Mouse (Mus musculus) cerebellum, postnatal 25 days (tissue): ENCODE measurements at regions not wholly inside any gene's neighbourhood (a gene's known extent, or its start where the extent isn't known, plus 50 kb on each side); places are given as distances from the start of the nearest gene placed in this dataset.
"Not testable (repeated sequence)": the region's sequence is repeated elsewhere in the genome, so short reads cannot be mapped to it uniquely, and the experiment has no call there.

ENCODE experiments used
- DNase-seq, 2 experiments: peaks; one replicate each; pipeline ENCODE4 v3.0.0; 2021; ENCODE audit warnings: mixed read lengths in 2 of 2

GRCm38 (mm10) chr2:84042793-84043192 lies 52.4 kb downstream of the Gm13691 start:
- DNase-seq: no peak

- no peak for DNase-seq
These were observed 58.2 kb downstream of the Gm13691 start for GRCm38 (mm10) chr2:84048398-84049140.

GRCm38 (mm10) chr2:84051883-84052331 lies 61.6 kb downstream of the Gm13691 start:
- no peak for DNase-seq

GRCm38 (mm10) chr2:84059246-84059645 lies 68.9 kb downstream of the Gm13691 start:
- DNase-seq: no peak

- DNase-seq: no peak
These were observed 70.9 kb downstream of the Gm13691 start for GRCm38 (mm10) chr2:84061221-84061620.

- no peak for DNase-seq
These were observed 74.0 kb downstream of the Gm13691 start for GRCm38 (mm10) chr2:84064371-84064770.

- DNase-seq: no peak
These were observed 74.7 kb downstream of the Gm13691 start for GRCm38 (mm10) chr2:84065061-84065460.

GRCm38 (mm10) chr2:84065749-84066148 lies 75.4 kb downstream of the Gm13691 start:
- DNase-seq: no peak

GRCm38 (mm10) chr2:84066151-84066693 lies 75.9 kb downstream of the Gm13691 start:
- DNase-seq: no peak

- no peak for DNase-seq
These were observed 76.6 kb downstream of the Gm13691 start for GRCm38 (mm10) chr2:84066785-84067526.

GRCm38 (mm10) chr2:84068617-84069016 lies 78.3 kb downstream of the Gm13691 start:
- DNase-seq: no peak

- DNase-seq: not testable (repeated sequence)
These were observed 79.1 kb downstream of the Gm13691 start for GRCm38 (mm10) chr2:84069411-84069810.

GRCm38 (mm10) chr2:84072881-84073583 lies 82.7 kb downstream of the Gm13691 start:
- DNase-seq: no peak

GRCm38 (mm10) chr2:84075944-84076343 lies 85.6 kb downstream of the Gm13691 start:
- no peak for DNase-seq

- DNase-seq: no peak
These were observed 88.9 kb downstream of the Gm13691 start for GRCm38 (mm10) chr2:84079284-84079683.

- no peak for DNase-seq
These were observed 89.9 kb downstream of the Gm13691 start for GRCm38 (mm10) chr2:84080228-84080627.

- no peak for DNase-seq
These were observed 104.4 kb downstream of the Gm13691 start for GRCm38 (mm10) chr2:84094751-84095150.

GRCm38 (mm10) chr2:84098746-84099145 lies 108.4 kb downstream of the Gm13691 start:
- DNase-seq: no peak

- no peak for DNase-seq
These were observed 123.2 kb downstream of the Gm13691 start for GRCm38 (mm10) chr2:84113562-84113961.

GRCm38 (mm10) chr2:84119839-84120238 lies 129.5 kb downstream of the Gm13691 start:
- DNase-seq: no peak

GRCm38 (mm10) chr2:84127586-84127985 lies 137.2 kb downstream of the Gm13691 start:
- peak; percentile 10 to 38 for DNase-seq

- no peak for DNase-seq
These were observed 171.4 kb downstream of the Gm13691 start for GRCm38 (mm10) chr2:84161742-84162141.

- DNase-seq: no peak
These were observed 183.1 kb downstream of the Gm13691 start for GRCm38 (mm10) chr2:84173450-84173849.
